Mouse (Mus musculus) limb, embryonic 10.5 days (tissue): ENCODE data around the gene Clk2. TPM values are rescaled to one million over a fixed set of nuclear protein-coding genes. Genes with fewer than 3 reads are reported as not detected.
"Not testable (repeated sequence)": the region's sequence is repeated elsewhere in the genome, so short reads cannot be mapped to it uniquely, and the experiment has no call there.

Experiments
- DNase-seq: peaks from one replicate; pipeline ENCODE4 v3.0.0-alpha.2; 2017; ENCODE audit warnings: low spot score
- H3K27ac ChIP-seq: fragments of 300-500 bp; sonication (generic); 2 replicates; pipeline ENCODE4 v1.5.1; 2016; ENCODE audit warnings: mild to moderate bottlenecking
- H3K27me3 ChIP-seq: fragments of 300-500 bp; sonication (generic); 2 replicates; pipeline ENCODE4 v1.6.1; 2016; ENCODE audit warnings: low read depth, mild to moderate bottlenecking; ENCODE audit not compliant: poor library complexity, severe bottlenecking
- H3K36me3 ChIP-seq: fragments of 300-500 bp; sonication (generic); 2 replicates; pipeline ENCODE4 v1.6.1; 2016; ENCODE audit warnings: mild to moderate bottlenecking, moderate library complexity
- H3K4me1 ChIP-seq: fragments of 300-500 bp; sonication (generic); 2 replicates; pipeline ENCODE4 v1.6.1; 2016
- H3K4me3 ChIP-seq: fragments of 300-500 bp; sonication (generic); 2 replicates; pipeline ENCODE4 v1.5.1; 2016; ENCODE audit warnings: mild to moderate bottlenecking, moderate library complexity
- H3K9me3 ChIP-seq: fragments of 300-500 bp; sonication (generic); replicated peaks from 2 replicates; pipeline ENCODE4 v1.6.1; 2016; ENCODE audit warnings: mild to moderate bottlenecking
- WGBS: fragments of 180-500 bp; shearing (Covaris S2); methylation state at CpG from one replicate; pipeline ENCODE4 v1.1.7; 2016; 5-methylcytosine and 5-hydroxymethylcytosine counted together
- polyA plus RNA-seq: library from polyadenylated mRNA; unstranded; fragments of >200 nt; fragmentation: Nextera tagmentation; extraction: Ambion mirVana; gene quantifications from 2 replicates; pipeline ENCODE4 v1.2.1, GENCODE M21; 2016

The Clk2 gene
- polyA plus RNA-seq, 1 experiment from 2014 or later = 44.8 TPM

GRCm38 (mm10) chr3:89145566-89145965 is 19.0 kb upstream of the Clk2 start:
- H3K4me1 ChIP-seq = peaks cover 38% of the 10 kb centered on the region
- H3K4me3 ChIP-seq = no peak overlapping the region
- H3K36me3 ChIP-seq = no peaks in the 10 kb centered on the region
- H3K9me3 ChIP-seq = no peaks in the 10 kb centered on the region
- 38% methylated on average over 8 of the region's 8 CpGs for WGBS
- no peak for DNase-seq
- peaks cover 53% of the 10 kb centered on the region for H3K27me3 ChIP-seq
- H3K27ac ChIP-seq = no peak overlapping the region

- H3K36me3 ChIP-seq = no peaks in the 10 kb centered on the region
- 22% methylated on average over 26 of the region's 26 CpGs for WGBS
These were observed 17.3 kb upstream of the Clk2 start for GRCm38 (mm10) chr3:89147101-89147978.

GRCm38 (mm10) chr3:89147979-89148311 is 16.6 kb upstream of the Clk2 start:
- peak; percentile 50 for DNase-seq
- 9% methylated on average over 15 of the region's 15 CpGs for WGBS
- peak overlapping the region; percentile 44 for H3K4me3 ChIP-seq
- H3K27ac ChIP-seq = 0 out of 2 replicates have a peak overlapping the region, but pooled peaks have one; percentile 5
- no peaks in the 10 kb centered on the region for H3K9me3 ChIP-seq
- H3K4me1 ChIP-seq = peaks cover 34% of the 10 kb centered on the region
- peaks cover 66% of the 10 kb centered on the region for H3K27me3 ChIP-seq
- no peaks in the 10 kb centered on the region for H3K36me3 ChIP-seq

More at GRCm38 (mm10) chr3:89147101-89147978, 17.3 kb upstream of the Clk2 start:
- DNase-seq = no peak
- H3K4me1 ChIP-seq = peaks cover 34% of the 10 kb centered on the region
- peak overlapping the region; percentile 44 for H3K4me3 ChIP-seq
- 0 out of 2 replicates have a peak overlapping the region, but pooled peaks have one; percentile 5 for H3K27ac ChIP-seq
- no peaks in the 10 kb centered on the region for H3K9me3 ChIP-seq
- peaks cover 60% of the 10 kb centered on the region for H3K27me3 ChIP-seq

- Histone ChIP-seq H3K27ac (no peak overlapping the region), H3K27me3 (peaks cover 68% of the 10 kb centered on the region), H3K9me3 (no peaks in the 10 kb centered on the region), H3K4me1 (peaks cover 34% of the 10 kb centered on the region), H3K36me3 (no peaks in the 10 kb centered on the region), H3K4me3 (peak overlapping the region; percentile 44; the same call in 1 of the 2 replicates)
- 67% methylated on average over 14 of the region's 14 CpGs for WGBS
- DNase-seq = no peak
These were observed 16.0 kb upstream of the Clk2 start for GRCm38 (mm10) chr3:89148567-89148966.

GRCm38 (mm10) chr3:89152084-89152835 is 12.3 kb upstream of the Clk2 start:
- DNase-seq = no peak
- peaks cover 63% of the 10 kb centered on the region for H3K27me3 ChIP-seq

GRCm38 (mm10) chr3:89156951-89157350 is 7.6 kb upstream of the Clk2 start:
- Histone ChIP-seq H3K4me3 (no peak overlapping the region), H3K9me3 (no peaks in the 10 kb centered on the region), H3K27me3 (peaks cover 46% of the 10 kb centered on the region), H3K4me1 (peaks cover 14% of the 10 kb centered on the region), H3K36me3 (no peaks in the 10 kb centered on the region), H3K27ac (no peak overlapping the region)
- WGBS = 88% methylated on average over 8 of the region's 8 CpGs
- no peak for DNase-seq

More at GRCm38 (mm10) chr3:89152084-89152835, 12.3 kb upstream of the Clk2 start:
- Histone ChIP-seq H3K36me3 (no peaks in the 10 kb centered on the region), H3K9me3 (no peaks in the 10 kb centered on the region), H3K4me3 (no peak overlapping the region), H3K27ac (no peak overlapping the region), H3K4me1 (peaks cover 13% of the 10 kb centered on the region)
- 49% methylated on average over 17 of the region's 17 CpGs for WGBS

- H3K36me3 ChIP-seq = no peaks in the 10 kb centered on the region
- H3K4me1 ChIP-seq = peaks cover 14% of the 10 kb centered on the region
- 25% methylated on average over 7 of the region's 7 CpGs for WGBS
- H3K27ac ChIP-seq = no peak overlapping the region
- H3K4me3 ChIP-seq = 0 out of 2 replicates have a peak overlapping the region, but pooled peaks have one; percentile 67
- DNase-seq = peak; percentile 22
- no peaks in the 10 kb centered on the region for H3K9me3 ChIP-seq
- peaks cover 35% of the 10 kb centered on the region for H3K27me3 ChIP-seq
These were observed 5.9 kb upstream of the Clk2 start for GRCm38 (mm10) chr3:89158651-89159050.

- Histone ChIP-seq H3K4me3 (peak overlapping the region; percentile 67), H3K4me1 (peaks cover 20% of the 10 kb centered on the region), H3K36me3 (no peaks in the 10 kb centered on the region), H3K27me3 (peaks cover 35% of the 10 kb centered on the region), H3K9me3 (no peaks in the 10 kb centered on the region), H3K27ac (no peak overlapping the region)
- 1% methylated on average over 13 of the region's 13 CpGs for WGBS
- DNase-seq = peak; percentile 90
These were observed 5.4 kb upstream of the Clk2 start for GRCm38 (mm10) chr3:89159211-89159610.

GRCm38 (mm10) chr3:89159616-89160344 is 4.8 kb upstream of the Clk2 start, which contains the start of gene Hcn3:
Hcn3 (minus strand) TSS chr3:89160196.
- WGBS = under 1% methylated on average over 66 of the region's 66 CpGs
- Histone ChIP-seq H3K27me3 (peaks cover 35% of the 10 kb centered on the region), H3K36me3 (peaks cover 3% of the 10 kb centered on the region; the same call in 1 of the 2 replicates), H3K27ac (0 out of 2 replicates have a peak within 1 kb of the TSS, but pooled peaks have one; percentile 47), H3K4me1 (peaks cover 21% of the 10 kb centered on the region), H3K4me3 (peak within 1 kb of the TSS; percentile 67), H3K9me3 (no peaks in the 10 kb centered on the region)
- DNase-seq = peak; percentile 84

- DNase-seq, H3K9me3 ChIP-seq, H3K27ac ChIP-seq, H3K36me3 ChIP-seq, H3K4me3 ChIP-seq: not testable (repeated sequence)
- Histone ChIP-seq H3K27me3 (peaks cover 29% of the 10 kb centered on the region), H3K4me1 (peaks cover 30% of the 10 kb centered on the region)
These were observed 3.4 kb upstream of the Clk2 start for GRCm38 (mm10) chr3:89161207-89161606.

- WGBS = 81% methylated on average over 4 of the region's 4 CpGs
- Histone ChIP-seq H3K4me1 (peaks cover 35% of the 10 kb centered on the region), H3K36me3 (peaks cover 12% of the 10 kb centered on the region), H3K4me3 (no peak overlapping the region), H3K9me3 (no peaks in the 10 kb centered on the region), H3K27ac (no peak overlapping the region), H3K27me3 (peaks cover 29% of the 10 kb centered on the region)
- DNase-seq = no peak
These were observed 2.8 kb upstream of the Clk2 start for GRCm38 (mm10) chr3:89161786-89162185.

- DNase-seq = no peak
- Histone ChIP-seq H3K27ac (no peak overlapping the region), H3K36me3 (peaks cover 25% of the 10 kb centered on the region), H3K27me3 (peaks cover 18% of the 10 kb centered on the region), H3K4me1 (peaks cover 39% of the 10 kb centered on the region), H3K9me3 (no peaks in the 10 kb centered on the region), H3K4me3 (no peak overlapping the region)
- WGBS = 75% methylated on average over 1 of the region's 1 CpGs
These were observed 1.5 kb upstream of the Clk2 start for GRCm38 (mm10) chr3:89163123-89163522.
